Mouse (Mus musculus) heart, embryonic 12.5 days (tissue): ENCODE data around the gene Lama1. TPM values are rescaled to one million over a fixed set of nuclear protein-coding genes. Genes with fewer than 3 reads are reported as not detected.

Experiments used
- polyA plus RNA-seq: library from polyadenylated mRNA; unstranded; fragments of >200 nt; fragmentation: Nextera tagmentation; extraction: Ambion mirVana; gene quantifications from 2 replicates; pipeline ENCODE4 v1.2.1, GENCODE M21; 2016

Gene Lama1
- polyA plus RNA-seq, 1 experiment from 2014 or later: 1.3 TPM

Other genes with a start within 250 kb of the Lama1 start
- 0.13 TPM in 1 of 2 replicates, not detected in the other for gene Lrrc30, start 64.5 kb upstream of the Lama1 start, polyA plus RNA-seq